Mouse (Mus musculus): Measurements from ENCODE around the gene C1d. TPM values are rescaled to one million over a fixed set of nuclear protein-coding genes. Genes with fewer than 3 reads are reported as not detected.
"Not testable (repeated sequence)": the region's sequence is repeated elsewhere in the genome, so short reads cannot be mapped to it uniquely, and the experiment has no call there.

Gene C1d
- polyA plus RNA-seq, 1 experiment from 2014 or later = 34.4 TPM

DNA sequence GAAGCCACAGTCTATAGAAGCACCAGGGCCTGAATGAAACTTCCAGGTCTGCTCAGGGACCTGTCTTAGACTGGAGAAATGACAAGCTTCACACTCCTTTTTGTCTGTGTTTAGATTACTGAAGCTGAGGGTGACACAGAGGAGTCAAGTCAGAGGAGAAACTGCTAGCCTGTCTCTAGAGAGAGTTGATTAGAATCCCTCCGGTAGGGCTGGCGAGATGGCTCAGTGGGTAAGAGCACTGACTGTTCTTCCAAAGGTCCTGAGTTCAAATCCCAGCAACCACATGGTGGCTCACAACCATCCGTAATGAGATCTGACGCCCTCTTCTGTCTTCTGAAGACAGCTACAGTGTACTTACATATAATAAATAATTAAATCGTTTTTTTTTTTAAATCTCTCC is 18.8 kb upstream of the C1d start:
- ATAC-seq (ENCODE audit: low read depth); H3K36me3 ChIP-seq (ENCODE audit: control insufficient read depth, insufficient read depth); H3K4me2 ChIP-seq (ENCODE audit: low read depth, low read length); H3K9ac ChIP-seq (ENCODE audit: low read depth, low read length); H3K4me1 ChIP-seq (ENCODE audit: control insufficient read depth, low read depth, low read length); H3K27ac ChIP-seq (ENCODE audit: low read length); H3K4me3 ChIP-seq (ENCODE audit: low read depth, low read length); H3K9me3 ChIP-seq (replicated peaks; ENCODE audit: control insufficient read depth, low read length); H3K27me3 ChIP-seq (ENCODE audit: control insufficient read depth, insufficient read depth, low read depth, low read length): not testable (repeated sequence)
- 70% methylated on average over 5 of the region's 5 CpGs for WGBS (ENCODE audit: insufficient replicate concordance)

- H3K9ac ChIP-seq (ENCODE audit: low read depth, low read length) = no peak overlapping the region
- H3K27me3 ChIP-seq (ENCODE audit: control insufficient read depth, insufficient read depth, low read depth, low read length) = no peaks in the 10 kb centered on the region
- no peak overlapping the region for H3K27ac ChIP-seq (ENCODE audit: low read length)
- H3K4me3 ChIP-seq (ENCODE audit: low read depth, low read length) = no peak overlapping the region
- no peaks in the 10 kb centered on the region for H3K36me3 ChIP-seq (ENCODE audit: control insufficient read depth, insufficient read depth)
- no peaks in the 10 kb centered on the region for H3K4me1 ChIP-seq (ENCODE audit: control insufficient read depth, low read depth, low read length)
- ATAC-seq (ENCODE audit: low read depth) = no peak
- H3K4me2 ChIP-seq (ENCODE audit: low read depth, low read length) = no peak overlapping the region
- H3K9me3 ChIP-seq (replicated peaks; ENCODE audit: control insufficient read depth, low read length) = no peaks in the 10 kb centered on the region
Observed at GRCm38 (mm10) chr11:17248715-17249114, 8.7 kb upstream of the C1d start.

DNA sequence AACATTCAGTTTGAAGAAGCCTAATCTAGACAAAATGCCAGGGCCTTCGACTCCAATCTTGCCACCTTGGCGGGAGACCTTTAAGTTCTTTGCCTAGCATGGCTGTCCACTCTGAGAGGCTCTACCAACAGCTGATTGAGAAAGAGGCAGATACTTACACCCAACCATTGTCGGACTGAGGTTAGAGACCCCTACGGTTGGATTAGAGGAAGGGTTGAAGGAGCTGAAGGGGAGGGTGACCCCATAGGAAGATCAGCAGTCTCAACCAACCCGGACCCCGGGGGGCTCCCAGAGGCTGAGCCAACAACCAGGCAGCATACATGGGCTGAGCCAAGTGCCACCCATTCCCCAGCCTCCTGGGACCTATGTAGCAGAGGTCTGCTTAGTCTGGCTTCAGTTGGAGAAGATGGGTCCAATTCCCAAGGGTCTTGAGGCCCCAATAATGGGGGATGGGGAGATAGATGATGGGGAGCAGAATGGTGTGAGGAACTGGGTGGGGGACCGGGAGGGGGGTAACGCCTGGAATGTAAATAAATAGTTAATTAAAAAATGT is 490 bp upstream of the C1d start:
- no peak overlapping the region for H3K27ac ChIP-seq (ENCODE audit: low read length)
- H3K4me1 ChIP-seq (ENCODE audit: control insufficient read depth, low read depth, low read length) = peaks cover 3% of the 10 kb centered on the region
- H3K4me3 ChIP-seq (ENCODE audit: low read depth, low read length) = peak overlapping the region; percentile 95
- no peaks in the 10 kb centered on the region for H3K27me3 ChIP-seq (ENCODE audit: control insufficient read depth, insufficient read depth, low read depth, low read length)
- peak overlapping the region; percentile 78 for H3K4me2 ChIP-seq (ENCODE audit: low read depth, low read length)
- WGBS (ENCODE audit: insufficient replicate concordance) = 48% methylated on average over 8 of the region's 8 CpGs
- peak; percentile 40; the same call in 1 of the 2 replicates for ATAC-seq (ENCODE audit: low read depth)
- H3K9me3 ChIP-seq (replicated peaks; ENCODE audit: control insufficient read depth, low read length) = no peaks in the 10 kb centered on the region
- H3K36me3 ChIP-seq (ENCODE audit: control insufficient read depth, insufficient read depth) = no peaks in the 10 kb centered on the region
- peak overlapping the region; percentile 86 for H3K9ac ChIP-seq (ENCODE audit: low read depth, low read length)

DNA sequence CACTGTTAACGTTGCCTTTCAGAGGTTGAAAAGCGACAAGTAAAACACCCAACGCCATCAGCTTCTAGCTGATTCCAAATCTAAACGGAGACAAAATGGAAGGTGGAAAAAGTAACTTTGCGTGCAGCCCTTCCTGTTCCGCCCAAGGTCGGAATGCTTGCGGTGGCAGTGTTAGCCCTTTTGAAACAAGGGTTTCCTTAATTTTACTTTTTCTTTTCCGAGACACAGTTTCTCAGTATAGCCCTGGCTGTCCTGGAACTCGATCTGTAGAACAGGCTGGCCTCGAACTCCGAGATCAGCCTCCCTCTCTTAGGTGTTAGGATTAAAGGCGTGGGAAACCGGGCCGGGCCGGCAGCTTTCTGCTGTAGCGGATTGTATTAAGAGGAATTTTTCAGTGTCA is 482 bp downstream of the C1d start:
- WGBS (ENCODE audit: insufficient replicate concordance) = under 1% methylated on average over 17 of the region's 17 CpGs
- H3K36me3 ChIP-seq (ENCODE audit: control insufficient read depth, insufficient read depth) = no peaks in the 10 kb centered on the region
- peak overlapping the region; percentile 95 for H3K4me3 ChIP-seq (ENCODE audit: low read depth, low read length)
- peak overlapping the region; percentile 86 for H3K9ac ChIP-seq (ENCODE audit: low read depth, low read length)
- peak overlapping the region; percentile 91 for H3K27ac ChIP-seq (ENCODE audit: low read length)
- no peaks in the 10 kb centered on the region for H3K27me3 ChIP-seq (ENCODE audit: control insufficient read depth, insufficient read depth, low read depth, low read length)
- ATAC-seq (ENCODE audit: low read depth) = peak; percentile 26
- peaks cover 3% of the 10 kb centered on the region for H3K4me1 ChIP-seq (ENCODE audit: control insufficient read depth, low read depth, low read length)
- no peaks in the 10 kb centered on the region for H3K9me3 ChIP-seq (replicated peaks; ENCODE audit: control insufficient read depth, low read length)
- H3K4me2 ChIP-seq (ENCODE audit: low read depth, low read length) = peak overlapping the region; percentile 78

DNA sequence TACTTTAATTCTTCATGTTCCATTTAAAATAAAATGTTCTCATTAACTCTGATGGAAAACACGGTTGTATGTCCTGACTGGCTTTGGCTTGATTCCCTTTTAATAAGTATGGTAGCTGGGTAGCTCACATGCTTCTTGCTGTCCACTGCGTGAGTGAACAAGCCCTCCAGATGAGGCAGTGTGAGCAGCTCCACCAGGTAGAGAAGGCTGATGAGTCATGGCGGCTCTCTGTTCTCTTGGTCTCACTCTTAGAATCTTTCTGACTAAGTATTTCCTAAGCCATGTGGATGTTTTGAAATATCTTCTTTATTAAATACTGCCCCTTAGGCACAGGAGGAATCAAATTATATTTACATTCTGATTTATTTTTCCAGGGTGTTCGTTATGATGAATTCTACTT is 9.8 kb downstream of the C1d start:
- Histone ChIP-seq H3K4me2 (ENCODE audit: low read depth, low read length) (no peak overlapping the region), H3K4me1 (ENCODE audit: control insufficient read depth, low read depth, low read length) (no peaks in the 10 kb centered on the region), H3K27ac (ENCODE audit: low read length) (no peak overlapping the region), H3K9me3 (replicated peaks; ENCODE audit: control insufficient read depth, low read length) (no peaks in the 10 kb centered on the region), H3K27me3 (ENCODE audit: control insufficient read depth, insufficient read depth, low read depth, low read length) (no peaks in the 10 kb centered on the region), H3K4me3 (ENCODE audit: low read depth, low read length) (no peak overlapping the region), H3K36me3 (ENCODE audit: control insufficient read depth, insufficient read depth) (0 out of 2 replicates have a peak, but pooled peaks cover 7% of the 10 kb centered on the region), H3K9ac (ENCODE audit: low read depth, low read length) (no peak overlapping the region)
- no peak for ATAC-seq (ENCODE audit: low read depth)
- 84% methylated on average over 4 of the region's 4 CpGs for WGBS (ENCODE audit: insufficient replicate concordance)

- no peak for ATAC-seq (ENCODE audit: low read depth)
- Histone ChIP-seq H3K9ac (ENCODE audit: low read depth, low read length) (no peak overlapping the region), H3K4me1 (ENCODE audit: control insufficient read depth, low read depth, low read length) (no peaks in the 10 kb centered on the region), H3K4me3 (ENCODE audit: low read depth, low read length) (no peak overlapping the region), H3K36me3 (ENCODE audit: control insufficient read depth, insufficient read depth) (0 out of 2 replicates have a peak, but pooled peaks cover 7% of the 10 kb centered on the region), H3K9me3 (replicated peaks; ENCODE audit: control insufficient read depth, low read length) (no peaks in the 10 kb centered on the region), H3K4me2 (ENCODE audit: low read depth, low read length) (no peak overlapping the region), H3K27me3 (ENCODE audit: control insufficient read depth, insufficient read depth, low read depth, low read length) (no peaks in the 10 kb centered on the region), H3K27ac (ENCODE audit: low read length) (no peak overlapping the region)
- WGBS (ENCODE audit: insufficient replicate concordance) = 90% methylated on average over 1 of the region's 1 CpGs
Observed at GRCm38 (mm10) chr11:17268801-17269200, 11.4 kb downstream of the C1d start.

- no peaks in the 10 kb centered on the region for H3K36me3 ChIP-seq (ENCODE audit: control insufficient read depth, insufficient read depth)
- H3K27ac ChIP-seq (ENCODE audit: low read length) = no peak overlapping the region
- H3K4me2 ChIP-seq (ENCODE audit: low read depth, low read length) = no peak overlapping the region
- no peaks in the 10 kb centered on the region for H3K27me3 ChIP-seq (ENCODE audit: control insufficient read depth, insufficient read depth, low read depth, low read length)
- H3K4me3 ChIP-seq (ENCODE audit: low read depth, low read length) = no peak overlapping the region
- no peak overlapping the region for H3K9ac ChIP-seq (ENCODE audit: low read depth, low read length)
- H3K9me3 ChIP-seq (replicated peaks; ENCODE audit: control insufficient read depth, low read length) = no peaks in the 10 kb centered on the region
- no peaks in the 10 kb centered on the region for H3K4me1 ChIP-seq (ENCODE audit: control insufficient read depth, low read depth, low read length)
- WGBS (ENCODE audit: insufficient replicate concordance) = 10% methylated on average over 9 of the region's 9 CpGs
- no peak for ATAC-seq (ENCODE audit: low read depth)
Observed at GRCm38 (mm10) chr11:17279959-17280358, 22.6 kb downstream of the C1d start.

DNA sequence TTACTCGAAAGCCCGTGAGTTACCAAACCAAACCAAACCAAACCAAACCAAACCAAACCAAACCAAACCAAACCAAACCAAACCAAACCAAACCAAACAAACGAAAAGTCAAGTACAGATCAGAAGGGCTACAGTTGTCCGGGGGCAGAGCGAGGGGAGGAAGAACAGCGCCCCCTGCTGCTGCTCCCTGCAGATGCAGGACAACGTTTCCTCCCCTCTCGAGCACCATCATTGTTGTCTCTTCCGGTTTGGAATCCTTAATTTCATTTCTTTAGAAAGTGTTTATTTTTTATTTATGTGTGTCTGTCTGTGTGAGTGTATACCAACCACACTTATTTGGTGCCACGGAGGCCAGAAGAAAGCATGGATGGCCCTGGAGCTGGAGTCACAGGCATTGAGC is 26.7 kb downstream of the C1d start:
- Histone ChIP-seq H3K9ac (ENCODE audit: low read depth, low read length) (no peak overlapping the region), H3K4me3 (ENCODE audit: low read depth, low read length) (no peak overlapping the region), H3K27ac (ENCODE audit: low read length) (no peak overlapping the region), H3K4me2 (ENCODE audit: low read depth, low read length) (no peak overlapping the region), H3K36me3 (ENCODE audit: control insufficient read depth, insufficient read depth) (no peaks in the 10 kb centered on the region), H3K9me3 (replicated peaks; ENCODE audit: control insufficient read depth, low read length) (no peaks in the 10 kb centered on the region), H3K27me3 (ENCODE audit: control insufficient read depth, insufficient read depth, low read depth, low read length) (no peaks in the 10 kb centered on the region), H3K4me1 (ENCODE audit: control insufficient read depth, low read depth, low read length) (no peaks in the 10 kb centered on the region)
- no peak for ATAC-seq (ENCODE audit: low read depth)
- WGBS (ENCODE audit: insufficient replicate concordance) = 52% methylated on average over 10 of the region's 10 CpGs

DNA sequence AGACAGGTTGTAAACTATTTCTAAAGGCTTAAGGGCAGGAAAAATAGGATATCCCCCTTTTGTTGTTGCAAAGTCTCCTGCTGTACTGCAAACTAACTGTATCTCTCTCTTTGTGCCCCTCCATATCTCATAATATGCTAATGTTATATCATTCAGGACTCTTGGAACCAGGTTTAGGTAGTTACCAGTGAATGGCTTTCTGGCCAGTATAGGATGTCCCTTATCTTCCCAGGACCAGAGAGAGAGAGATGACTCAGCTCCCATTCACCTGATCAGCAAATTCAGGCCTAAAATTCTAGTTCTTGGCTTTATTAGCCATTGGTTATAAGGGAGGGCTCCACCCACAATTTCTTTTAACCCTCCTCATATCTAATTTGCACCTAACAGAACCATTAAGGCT is 31.5 kb downstream of the C1d start:
- Histone ChIP-seq H3K27ac (ENCODE audit: low read length) (no peak overlapping the region), H3K9me3 (replicated peaks; ENCODE audit: control insufficient read depth, low read length) (no peaks in the 10 kb centered on the region), H3K4me2 (ENCODE audit: low read depth, low read length) (no peak overlapping the region), H3K4me1 (ENCODE audit: control insufficient read depth, low read depth, low read length) (no peaks in the 10 kb centered on the region), H3K27me3 (ENCODE audit: control insufficient read depth, insufficient read depth, low read depth, low read length) (no peaks in the 10 kb centered on the region), H3K36me3 (ENCODE audit: control insufficient read depth, insufficient read depth) (no peaks in the 10 kb centered on the region), H3K9ac (ENCODE audit: low read depth, low read length) (no peak overlapping the region), H3K4me3 (ENCODE audit: low read depth, low read length) (no peak overlapping the region)
- 0 out of 2 replicates have a peak, but pooled peaks have one; percentile 39 for ATAC-seq (ENCODE audit: low read depth)
